Mouse (Mus musculus) MEL (cell line): ENCODE measurements around the gene Myo18a. TPM values are rescaled to one million over a fixed set of nuclear protein-coding genes. Genes with fewer than 3 reads are reported as not detected.

Source experiments
- DNase-seq: peaks from one replicate; pipeline ENCODE4 v3.0.0; 2011; ENCODE audit warnings: low read depth, low spot score
- H3K27ac ChIP-seq: 2 replicates; pipeline ENCODE4 v1.5.1; 2012; ENCODE audit warnings: low read depth, mild to moderate bottlenecking, control low read depth, low read length, moderate library complexity; ENCODE audit not compliant: control insufficient read depth
- H3K27me3 ChIP-seq, 2 experiments: fragments of 150-350 bp in 1 of 2; sonication (generic) in 1 of 2; 2 replicates each; pipeline ENCODE4 v1.6.1; 2012; ENCODE audit warnings: low read length in 2 of 2, mild to moderate bottlenecking in 2 of 2, improper control_type of control experiment in 1 of 2, moderate library complexity in 1 of 2; ENCODE audit not compliant: insufficient read depth in 2 of 2, control insufficient read depth in 1 of 2
- H3K36me3 ChIP-seq, 2 experiments: 2 replicates each; pipeline ENCODE4 v1.6.1; 2012 to 2014; ENCODE audit warnings: low read length in 2 of 2, improper control_type of control experiment in 1 of 2, inconsistent platforms in 1 of 2, mild to moderate bottlenecking in 1 of 2; ENCODE audit not compliant: insufficient read depth in 2 of 2, control insufficient read depth in 1 of 2
- H3K4me1 ChIP-seq, 2 experiments: fragments of 150-350 bp in 1 of 2; sonication (generic) in 1 of 2; 2 replicates each; pipeline ENCODE4 v1.6.1; 2012; ENCODE audit warnings: low read length in 2 of 2, improper control_type of control experiment in 1 of 2, mild to moderate bottlenecking in 1 of 2; ENCODE audit not compliant: insufficient read depth in 2 of 2, control insufficient read depth in 1 of 2
- H3K4me3 ChIP-seq, 2 experiments: fragments of 150-350 bp in 1 of 2; sonication (generic) in 1 of 2; 2 replicates each; pipeline ENCODE4 v1.5.1; 2012; ENCODE audit warnings: low read depth in 2 of 2, low read length in 2 of 2, mild to moderate bottlenecking in 2 of 2, moderate library complexity in 2 of 2, control low read depth in 1 of 2, improper control_type of control experiment in 1 of 2; ENCODE audit not compliant: control insufficient read depth in 1 of 2, insufficient read depth in 1 of 2
- H3K79me2 ChIP-seq: 2 replicates; pipeline ENCODE4 v1.6.1; 2012; ENCODE audit warnings: mild to moderate bottlenecking, low read length, moderate library complexity; ENCODE audit not compliant: control insufficient read depth, poor library complexity, insufficient read depth
- H3K9ac ChIP-seq: 2 replicates; pipeline ENCODE4 v1.6.1; 2012; ENCODE audit warnings: low read depth, mild to moderate bottlenecking, control low read depth, low read length, moderate library complexity; ENCODE audit not compliant: control insufficient read depth, poor library complexity, severe bottlenecking
- H3K9me3 ChIP-seq: fragments of 150-350 bp; sonication (generic); replicated peaks from 2 replicates; pipeline ENCODE4 v1.6.1; 2012; ENCODE audit warnings: mild to moderate bottlenecking, low read length, improper control_type of control experiment, moderate library complexity; ENCODE audit not compliant: insufficient read depth
- BHLHE40 ChIP-seq: IDR thresholded peaks from 2 replicates; pipeline ENCODE4 v1.6.1; 2012; ENCODE audit warnings: low read depth, mild to moderate bottlenecking, inconsistent platforms, low read length, improper control_type of control experiment, borderline replicate concordance
- CHD1 ChIP-seq: IDR thresholded peaks from 2 replicates; pipeline ENCODE4 v1.6.1; 2012; ENCODE audit warnings: low read depth, mild to moderate bottlenecking, inconsistent platforms, low read length, improper control_type of control experiment
- CHD2 ChIP-seq: IDR thresholded peaks from 2 replicates; pipeline ENCODE4 v1.6.1; 2011; ENCODE audit warnings: low read length, improper control_type of control experiment
- ELF1 ChIP-seq: IDR thresholded peaks from 2 replicates; pipeline ENCODE4 v1.6.1; 2014; ENCODE audit warnings: low read depth, mild to moderate bottlenecking, inconsistent platforms, low read length, improper control_type of control experiment, moderate library complexity
- EP300 ChIP-seq, 2 experiments: IDR thresholded peaks; 2 replicates each; pipeline ENCODE4 v1.6.1; 2011; ENCODE audit warnings: improper control_type of control experiment in 2 of 2, low read length in 2 of 2, low read depth in 1 of 2, mild to moderate bottlenecking in 1 of 2
- ETS1 ChIP-seq: IDR thresholded peaks from 2 replicates; pipeline ENCODE4 v1.6.1; 2012; ENCODE audit warnings: low read depth, mild to moderate bottlenecking, inconsistent platforms, low read length, improper control_type of control experiment, moderate library complexity
- HCFC1 ChIP-seq: IDR thresholded peaks from 2 replicates; pipeline ENCODE4 v1.6.1; 2012; ENCODE audit warnings: low read depth, mild to moderate bottlenecking, inconsistent platforms, low read length, improper control_type of control experiment, moderate library complexity
- JUND ChIP-seq: IDR thresholded peaks from 2 replicates; pipeline ENCODE4 v1.6.1; 2011; ENCODE audit warnings: low read depth, mild to moderate bottlenecking, improper control_type of control experiment, low read length
- KAT2A ChIP-seq: conservative IDR thresholded peaks from 2 replicates; pipeline ENCODE4 v1.6.1; 2012; ENCODE audit warnings: low read depth, low read length, improper control_type of control experiment, inconsistent platforms
- MAFK ChIP-seq: IDR thresholded peaks from 2 replicates; pipeline ENCODE4 v1.6.1; 2011; ENCODE audit warnings: low read depth, mild to moderate bottlenecking, low read length, improper control_type of control experiment, borderline replicate concordance
- MAX ChIP-seq: IDR thresholded peaks from 2 replicates; pipeline ENCODE4 v1.6.1; 2011; ENCODE audit warnings: low read length, improper control_type of control experiment
- MAZ ChIP-seq: IDR thresholded peaks from 2 replicates; pipeline ENCODE4 v1.6.1; 2012; ENCODE audit warnings: low read depth, mild to moderate bottlenecking, inconsistent platforms, low read length, improper control_type of control experiment
- MYB ChIP-seq: IDR thresholded peaks from 2 replicates; pipeline ENCODE4 v1.6.1; 2011; ENCODE audit warnings: mild to moderate bottlenecking, low read depth, low read length, improper control_type of control experiment
- NELFE ChIP-seq: IDR thresholded peaks from 2 replicates; pipeline ENCODE4 v1.6.1; 2011; ENCODE audit warnings: low read depth, low read length, improper control_type of control experiment
- NRF1 ChIP-seq: IDR thresholded peaks from 2 replicates; pipeline ENCODE4 v1.6.1; 2014; ENCODE audit warnings: low read depth, mild to moderate bottlenecking, inconsistent platforms, low read length, improper control_type of control experiment, moderate library complexity; ENCODE audit not compliant: poor library complexity, insufficient read depth, severe bottlenecking
- POLR2A ChIP-seq, 2 experiments: IDR thresholded peaks; 2 replicates each; pipeline ENCODE4 v1.6.1; 2011 to 2012; ENCODE audit warnings: low read length in 2 of 2, mild to moderate bottlenecking in 2 of 2, control low read depth in 1 of 2, improper control_type of control experiment in 1 of 2, low read depth in 1 of 2, moderate library complexity in 1 of 2; ENCODE audit not compliant: control insufficient read depth in 1 of 2, insufficient read depth in 1 of 2, poor library complexity in 1 of 2
- POLR2AphosphoS2 ChIP-seq: IDR thresholded peaks from 2 replicates; pipeline ENCODE4 v1.6.1; 2011; ENCODE audit warnings: low read length, improper control_type of control experiment
- POLR2AphosphoS5 ChIP-seq: IDR thresholded peaks from 2 replicates; pipeline ENCODE4 v1.6.1; 2012; ENCODE audit warnings: low read depth, borderline replicate concordance, mild to moderate bottlenecking, inconsistent platforms, low read length, moderate library complexity, mixed read lengths
- RAD21 ChIP-seq: IDR thresholded peaks from 2 replicates; pipeline ENCODE4 v1.6.1; 2011; ENCODE audit warnings: mild to moderate bottlenecking, low read depth, low read length, improper control_type of control experiment
- RCOR1 ChIP-seq: IDR thresholded peaks from 2 replicates; pipeline ENCODE4 v1.6.1; 2012; ENCODE audit warnings: low read depth, mild to moderate bottlenecking, inconsistent platforms, low read length, improper control_type of control experiment
- SMC3 ChIP-seq: IDR thresholded peaks from 2 replicates; pipeline ENCODE4 v1.6.1; 2011; ENCODE audit warnings: low read depth, low read length, improper control_type of control experiment
- TAL1 ChIP-seq: IDR thresholded peaks from 2 replicates; pipeline ENCODE4 v1.6.1; 2012; ENCODE audit warnings: mild to moderate bottlenecking, inconsistent platforms, low read length, moderate library complexity, mixed read lengths
- TBP ChIP-seq: IDR thresholded peaks from 2 replicates; pipeline ENCODE4 v1.8.0; 2011; ENCODE audit warnings: low read depth, low read length, improper control_type of control experiment
- UBTF ChIP-seq: IDR thresholded peaks from 2 replicates; pipeline ENCODE4 v1.6.1; 2012; ENCODE audit warnings: low read depth, mild to moderate bottlenecking, inconsistent platforms, low read length, improper control_type of control experiment, moderate library complexity, borderline replicate concordance; ENCODE audit not compliant: insufficient read depth
- USF1 ChIP-seq: IDR thresholded peaks from 2 replicates; pipeline ENCODE4 v1.6.1; 2014; ENCODE audit warnings: low read depth, mild to moderate bottlenecking, inconsistent platforms, low read length, improper control_type of control experiment, moderate library complexity
- USF2 ChIP-seq, 2 experiments: IDR thresholded peaks; 2 replicates each; pipeline ENCODE4 v1.6.1; 2011 to 2012; ENCODE audit warnings: improper control_type of control experiment in 2 of 2, low read length in 2 of 2, borderline replicate concordance in 1 of 2, inconsistent platforms in 1 of 2, low read depth in 1 of 2, mild to moderate bottlenecking in 1 of 2; ENCODE audit not compliant: insufficient read depth in 1 of 2
- ZC3H11A ChIP-seq: IDR thresholded peaks from 2 replicates; pipeline ENCODE4 v1.6.1; 2012; ENCODE audit warnings: low read depth, mild to moderate bottlenecking, inconsistent platforms, low read length, improper control_type of control experiment
- ZKSCAN1 ChIP-seq: IDR thresholded peaks from 2 replicates; pipeline ENCODE4 v1.6.1; 2012; ENCODE audit warnings: low read depth, mild to moderate bottlenecking, inconsistent platforms, low read length, improper control_type of control experiment, moderate library complexity
- ZMIZ1 ChIP-seq: IDR thresholded peaks from 2 replicates; pipeline ENCODE4 v1.6.1; 2012; ENCODE audit warnings: low read depth, mild to moderate bottlenecking, inconsistent platforms, low read length, improper control_type of control experiment, moderate library complexity
- ZNF384 ChIP-seq: IDR thresholded peaks from 2 replicates; pipeline ENCODE4 v1.6.1; 2012; ENCODE audit warnings: low read depth, mild to moderate bottlenecking, inconsistent platforms, low read length, improper control_type of control experiment
- polyA plus RNA-seq, 2 experiments: library from polyadenylated mRNA; stranded (reverse) in 1 of 2; unstranded in 1 of 2; fragments of >175 nt in 1 of 2; fragments of >200 nt in 1 of 2; gene quantifications; 2 replicates each; pipeline versions ENCODE4 v1.2.1 to v1.2.4; 2012; ENCODE audit warnings: low replicate concordance in 2 of 2, low read depth in 1 of 2; ENCODE audit not compliant: insufficient read length in 2 of 2, insufficient read depth in 1 of 2, missing spikeins in 1 of 2
- total RNA-seq: library from RNA; depleted of rRNA; stranded (reverse); fragments of 300-350 nt; gene quantifications from 2 replicates; pipeline ENCODE4 v1.2.3, GENCODE M21; 2012

The Myo18a gene
- total and polyA plus RNA-seq, 3 experiments = 13.1 to 18.0 TPM; not detected in 1

DNA sequence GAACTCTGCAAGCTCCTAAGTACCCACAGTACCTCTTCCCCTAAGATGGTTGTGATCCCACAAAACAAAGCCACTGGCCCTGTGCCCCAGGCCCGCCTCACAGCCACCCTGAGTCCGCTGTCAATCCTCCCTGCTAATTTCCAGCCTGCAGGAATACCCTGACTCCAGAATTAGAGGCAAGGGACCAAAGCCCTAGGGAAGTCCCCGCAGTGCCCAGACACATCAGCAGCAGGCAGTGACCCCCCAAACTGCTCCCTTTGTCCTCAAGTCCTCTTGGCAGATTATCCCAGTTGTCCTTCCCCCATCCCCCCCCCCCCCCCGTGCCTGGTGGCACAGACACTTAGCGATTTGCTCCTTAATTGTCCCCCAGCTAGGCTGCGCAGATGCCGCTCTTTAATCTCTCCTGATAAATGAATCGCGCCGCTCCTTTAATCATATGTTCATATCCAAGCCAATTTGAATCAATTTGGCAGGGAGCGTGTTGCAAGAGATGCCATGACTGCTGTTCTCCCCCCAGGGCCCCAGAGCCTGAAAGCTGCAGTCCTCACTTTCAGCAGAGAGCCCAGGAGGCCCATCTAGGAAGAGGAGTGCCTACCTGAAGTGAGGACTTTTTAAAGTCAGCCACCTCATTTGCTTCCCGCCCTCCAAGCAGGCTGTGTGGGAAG lies 104.5 kb downstream of the Myo18a start:
- no peaks in the 10 kb centered on the region for H3K9me3 ChIP-seq
- no peaks in the 10 kb centered on the region for H3K36me3 ChIP-seq
- H3K4me3 ChIP-seq = no peak overlapping the region
- no peak overlapping the region for H3K27ac ChIP-seq
- no peaks in the 10 kb centered on the region; a peak in 1 of 4 replicates for H3K4me1 ChIP-seq
- H3K9ac ChIP-seq = no peak overlapping the region
- TF ChIP-seq KAT2A (no peak), MAZ (no peak), POLR2A (IDR thresholded peaks at IDR 0.05; ENCODE audit: control insufficient read depth in 1 of 2, insufficient read depth in 1 of 2, low read depth in 1 of 2, low read length in 2 of 2, poor library complexity in 1 of 2) (no peak), TBP (no peak), ELF1 (no peak), JUND (no peak), MYB (no peak), ZNF384 (no peak), HCFC1 (no peak), BHLHE40 (no peak), UBTF (no peak), USF1 (no peak), CHD2 (no peak), SMC3 (no peak), NRF1 (no peak), ZC3H11A (no peak), ZMIZ1 (no peak), CHD1 (no peak)
- DNase-seq = no peak
- no peaks in the 10 kb centered on the region for H3K79me2 ChIP-seq
- 0 out of 4 replicates have a peak, but pooled peaks cover 0 to 1% of the 10 kb centered on the region in 2 experiments for H3K27me3 ChIP-seq

DNA sequence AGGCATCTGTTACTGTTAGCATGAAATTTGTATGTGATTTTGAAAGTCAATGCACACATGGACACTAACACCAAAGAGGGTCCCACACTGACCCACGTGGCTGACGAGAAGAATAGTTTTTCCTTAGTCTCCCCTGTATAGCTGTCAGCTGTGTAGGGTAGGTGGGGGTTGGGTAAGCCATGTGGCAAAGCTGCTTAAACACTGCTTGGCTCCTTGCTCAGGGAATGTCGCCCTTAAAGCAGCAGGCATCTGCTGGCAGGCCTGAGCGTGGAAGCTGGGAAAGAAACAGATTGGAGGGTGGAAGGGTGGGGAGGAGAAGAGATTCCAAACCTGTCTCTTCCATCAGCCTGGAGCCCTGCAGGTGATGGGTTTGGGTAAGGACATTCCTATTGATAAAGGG lies 108.4 kb downstream of the Myo18a start:
- no peak for DNase-seq
- TF ChIP-seq NELFE (no peak), POLR2AphosphoS2 (no peak), MAFK (no peak), USF2 (IDR thresholded peaks at IDR 0.05; ENCODE audit: borderline replicate concordance in 1 of 2, insufficient read depth in 1 of 2, low read depth in 1 of 2, low read length in 2 of 2) (no peak), HCFC1 (no peak), MAX (no peak), RAD21 (no peak), KAT2A (no peak), EP300 (IDR thresholded peaks at IDR 0.05; ENCODE audit: low read depth in 1 of 2, low read length in 2 of 2) (no peak), ZMIZ1 (no peak), POLR2AphosphoS5 (no peak), MAZ (no peak), ZNF384 (no peak), ETS1 (no peak), RCOR1 (no peak), ZKSCAN1 (no peak), TAL1 (no peak)
- Histone ChIP-seq H3K27me3 (peaks cover 0 to 1% of the 10 kb centered on the region in 2 experiments; a peak in 1 of 4 replicates), H3K4me3 (no peak overlapping the region), H3K4me1 (peaks cover 0 to 3% of the 10 kb centered on the region in 2 experiments; a peak in 1 of 4 replicates), H3K9me3 (no peaks in the 10 kb centered on the region), H3K36me3 (no peaks in the 10 kb centered on the region), H3K79me2 (no peaks in the 10 kb centered on the region), H3K9ac (no peak overlapping the region), H3K27ac (no peak overlapping the region)
